Mouse (Mus musculus): ENCODE data around the gene Slc24a1.

DNA sequence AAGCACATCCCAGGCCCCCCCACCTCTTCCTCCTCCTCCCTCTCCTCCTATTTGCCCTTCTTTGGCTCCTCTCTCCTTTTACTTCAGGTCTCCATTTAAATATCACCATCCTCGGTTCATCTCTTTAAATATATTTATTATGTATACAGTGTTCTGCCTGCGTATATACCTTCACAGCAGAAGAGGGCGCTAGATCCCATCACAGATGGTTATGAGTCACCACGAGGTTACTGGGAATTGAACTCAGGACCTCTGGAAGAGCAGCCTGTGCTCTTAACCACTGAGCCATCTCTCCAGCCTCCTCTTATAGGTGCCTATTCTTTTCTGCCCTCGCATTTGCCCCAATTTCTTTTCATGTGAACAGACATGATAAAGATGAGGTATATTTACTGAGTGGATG is 13.9 kb downstream of the Slc24a1 start:
- TF ChIP-seq CTCF (IDR thresholded peaks at IDR 0.05) (no peak; the same call in 1 of the 2 replicates), EP300 (IDR thresholded peaks at IDR 0.05) (no peak)

Measured in lung, postnatal 0 days (tissue).